Mouse (Mus musculus) cerebellum, postnatal 10 days (tissue): Measurements from ENCODE around the gene Ubxn7.
A peak's percentile ranks its signal among the peaks of the same experiment; 100 is the strongest.
"Not testable (repeated sequence)": the region's sequence is repeated elsewhere in the genome, so short reads cannot be mapped to it uniquely, and the experiment has no call there.

ENCODE experiments used
- DNase-seq, 2 experiments: peaks; one replicate each; pipeline ENCODE4 v3.0.0; 2021; ENCODE audit warnings: mixed read lengths in 2 of 2

Gene Ubxn7

DNA sequence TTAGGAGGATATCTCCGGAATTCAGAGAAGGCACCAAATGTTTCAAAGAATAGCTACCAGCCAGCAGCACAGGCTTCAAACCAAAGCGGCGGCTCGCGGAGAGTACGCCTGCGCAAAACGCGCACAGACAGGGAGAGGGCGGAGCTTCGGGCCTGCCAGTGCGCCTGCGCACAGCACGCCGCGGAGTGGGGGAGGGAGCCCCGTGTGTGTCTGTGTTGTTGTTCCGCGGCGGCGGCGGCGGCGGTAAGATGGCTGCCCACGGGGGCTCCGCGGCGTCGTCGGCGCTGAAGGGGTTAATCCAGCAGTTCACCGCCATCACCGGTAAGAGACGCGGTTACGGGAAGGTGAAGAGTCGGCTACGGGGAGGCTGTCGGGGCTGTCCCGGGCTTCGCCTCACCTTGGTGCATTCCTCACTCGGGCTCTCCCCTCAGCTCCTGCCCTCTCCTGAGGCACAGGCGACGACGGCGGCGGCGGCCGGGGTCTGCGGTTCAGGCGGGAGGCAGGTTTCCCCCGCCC, at the start of gene Ubxn7:
TSS of gene Ubxn7 (plus strand) at position 218 of the 516 bp plus-strand sequence.
- peak; percentile 99 for DNase-seq

DNA sequence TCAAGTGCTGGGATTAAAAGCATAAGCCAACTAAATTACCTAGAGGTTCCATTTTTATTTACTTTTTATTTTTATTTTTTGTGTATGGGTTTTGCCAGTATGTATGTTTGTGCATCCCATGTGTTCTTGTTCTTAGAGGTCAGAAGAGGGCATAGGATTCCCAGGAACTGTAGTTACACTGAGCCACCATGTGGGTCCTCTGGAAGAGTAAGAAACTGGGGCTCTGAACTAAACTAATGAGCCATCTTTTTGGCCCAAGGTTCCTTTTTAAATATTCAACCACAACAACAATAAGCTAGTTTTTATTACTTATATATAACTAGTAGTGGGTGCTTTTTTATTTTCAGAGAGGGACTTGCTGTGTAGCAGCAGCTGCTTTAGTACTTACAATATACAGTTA, 49.4 kb upstream of the Ubxn7 start:
- DNase-seq, result no peak

DNA sequence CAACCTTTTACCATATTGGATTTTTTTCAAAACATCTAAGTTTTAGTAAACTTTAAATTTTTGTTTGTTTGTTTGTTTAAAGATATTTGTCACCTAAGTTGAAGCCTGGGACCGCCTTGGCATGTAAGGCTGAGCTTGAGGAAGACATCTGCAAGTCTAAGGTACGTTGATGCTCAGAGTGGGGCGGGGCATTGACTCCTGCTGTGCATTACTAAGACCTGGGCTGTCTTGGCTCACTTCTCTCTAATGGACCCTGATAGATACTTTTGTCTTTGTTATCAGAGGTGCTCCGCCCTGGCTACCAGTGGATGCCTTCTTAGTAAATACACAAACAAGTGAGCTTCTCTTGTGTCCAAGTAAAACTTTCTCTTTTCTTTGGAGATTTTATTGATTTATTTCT, 40.2 kb upstream of the Ubxn7 start:
- DNase-seq, result no peak

DNA sequence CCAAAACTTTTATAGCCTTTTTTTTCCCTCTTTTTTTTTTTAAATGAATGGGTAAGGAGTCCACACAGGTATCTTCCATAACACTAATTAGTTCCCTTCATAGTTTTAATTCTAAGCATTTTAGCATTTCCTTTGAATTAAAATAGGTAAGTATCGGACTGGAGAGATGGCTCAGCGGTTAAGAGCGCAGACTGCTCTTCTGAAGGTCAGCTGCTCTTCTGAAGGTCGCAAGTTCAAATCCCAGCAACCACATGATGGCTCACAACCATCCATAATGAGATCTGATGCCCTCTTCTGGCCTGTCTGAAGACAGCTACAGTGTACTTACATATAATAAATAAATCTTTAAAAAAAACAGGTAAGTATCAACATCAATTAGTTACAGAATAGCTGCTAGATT, 32.4 kb upstream of the Ubxn7 start:
- not testable (repeated sequence) for DNase-seq

DNA sequence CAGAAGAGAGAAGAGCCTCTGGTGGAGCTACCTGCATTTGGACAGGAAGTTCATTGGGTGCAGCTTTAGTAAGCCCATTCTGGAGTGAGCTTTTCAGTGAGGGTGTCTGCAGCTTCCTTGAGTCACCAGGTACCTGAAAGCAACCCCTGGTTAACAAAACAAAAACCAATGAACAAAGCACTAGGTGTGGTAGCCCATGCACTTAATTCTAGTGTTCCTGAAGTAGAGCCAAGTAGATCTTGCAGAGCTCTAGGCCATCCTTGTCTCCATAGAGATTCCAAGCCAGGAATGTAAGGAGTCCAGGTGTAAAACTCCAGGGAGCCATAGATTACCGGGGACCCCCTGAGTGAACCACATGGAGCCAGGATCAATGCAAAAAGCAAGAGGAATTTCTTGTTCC, 29.0 kb upstream of the Ubxn7 start:
- no peak for DNase-seq

DNA sequence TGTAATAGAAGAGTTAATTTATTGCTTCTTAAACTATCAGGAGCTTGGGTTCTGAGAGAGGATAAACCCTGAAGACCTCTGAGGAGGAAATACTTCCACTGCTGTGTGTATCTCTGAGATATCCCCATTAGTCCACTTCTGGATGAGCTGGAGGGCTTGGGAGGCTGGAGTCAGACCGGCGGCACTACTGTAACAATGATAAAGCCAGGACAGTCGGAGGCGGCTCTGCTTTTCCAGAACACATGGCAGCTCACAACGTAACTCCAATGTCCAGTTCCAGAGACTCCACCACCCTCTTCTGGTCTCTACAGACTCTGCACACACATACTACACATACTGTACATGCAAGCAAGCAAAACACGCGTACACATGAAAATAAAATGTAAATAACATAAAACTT, 28.2 kb upstream of the Ubxn7 start:
- no peak for DNase-seq

DNA sequence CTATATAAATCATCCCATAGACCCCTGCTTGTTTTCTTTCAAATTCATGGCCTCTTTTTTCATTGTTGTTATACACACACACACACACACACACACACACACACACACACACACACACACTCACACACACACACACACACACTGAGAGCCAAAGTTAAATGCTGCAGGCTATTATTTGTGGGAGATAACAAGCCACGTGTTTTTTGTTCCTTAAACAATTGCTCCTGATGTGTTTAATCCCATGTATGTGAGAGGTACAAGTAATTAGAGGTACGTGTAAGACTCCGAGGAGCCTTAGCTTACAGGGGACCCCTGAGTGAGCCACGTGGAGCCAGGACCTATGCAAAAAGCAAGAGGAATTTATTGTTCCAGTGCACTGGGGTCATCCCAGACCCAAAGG, 20.1 kb upstream of the Ubxn7 start:
- no peak for DNase-seq

DNA sequence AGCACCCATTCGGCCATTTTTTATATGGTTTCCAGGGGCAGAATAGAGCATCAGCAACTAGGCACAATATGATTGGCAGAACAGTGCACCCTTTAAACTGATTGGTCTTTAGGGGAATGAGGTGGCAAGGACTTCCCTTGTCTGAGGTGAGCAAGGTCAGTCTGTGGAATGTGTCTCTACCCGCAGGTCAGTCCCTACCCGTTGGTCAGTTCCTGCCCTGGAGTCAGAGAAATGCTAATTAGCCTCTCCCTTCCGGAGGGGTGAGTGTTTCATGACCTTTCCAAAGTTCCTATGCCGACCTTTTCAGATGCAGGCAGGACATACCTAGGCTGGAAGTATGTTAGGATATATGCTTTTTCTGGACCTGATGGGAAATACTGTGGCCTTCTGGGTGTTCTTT, 19.7 kb upstream of the Ubxn7 start:
- DNase-seq, result no peak

DNA sequence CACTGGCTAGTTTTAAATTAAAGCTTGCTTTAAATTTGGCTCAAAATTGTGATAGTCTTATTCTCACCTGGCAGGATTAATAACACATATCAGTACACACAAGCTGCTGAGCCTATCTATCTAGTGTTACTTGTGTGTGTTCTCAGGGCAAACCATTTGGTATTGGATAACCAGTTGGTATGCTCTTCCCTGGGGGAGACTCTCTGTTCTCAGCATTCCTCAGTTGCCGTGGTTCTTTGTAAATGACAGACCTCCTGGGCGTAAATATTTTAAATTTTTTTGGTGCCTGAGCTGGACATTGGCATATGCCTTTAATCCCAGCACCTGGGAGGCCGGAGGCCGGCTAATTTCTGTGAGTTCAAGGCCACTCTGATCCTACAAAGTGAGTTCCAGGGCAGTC, 19.2 kb upstream of the Ubxn7 start:
- DNase-seq, result no peak

DNA sequence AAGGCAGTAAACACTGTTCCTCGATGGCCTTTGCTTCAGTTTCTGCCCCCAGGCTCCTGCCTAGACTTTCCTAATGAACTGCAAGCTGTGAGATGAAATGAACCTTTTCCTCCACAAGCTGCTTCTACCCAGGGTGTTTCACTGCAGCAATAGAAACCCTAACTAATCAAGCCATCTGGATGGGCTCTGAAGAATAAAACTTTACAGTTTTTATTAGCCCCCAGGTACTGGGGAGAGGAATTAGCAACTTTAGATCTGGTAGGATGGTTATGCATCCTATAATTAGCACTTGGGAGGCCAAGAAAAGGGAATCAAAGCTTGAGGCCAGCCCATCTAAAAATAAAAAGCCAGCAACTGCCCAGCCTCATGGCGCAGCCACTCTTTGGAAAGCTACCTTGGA, 15.5 kb upstream of the Ubxn7 start:
- no peak for DNase-seq

DNA sequence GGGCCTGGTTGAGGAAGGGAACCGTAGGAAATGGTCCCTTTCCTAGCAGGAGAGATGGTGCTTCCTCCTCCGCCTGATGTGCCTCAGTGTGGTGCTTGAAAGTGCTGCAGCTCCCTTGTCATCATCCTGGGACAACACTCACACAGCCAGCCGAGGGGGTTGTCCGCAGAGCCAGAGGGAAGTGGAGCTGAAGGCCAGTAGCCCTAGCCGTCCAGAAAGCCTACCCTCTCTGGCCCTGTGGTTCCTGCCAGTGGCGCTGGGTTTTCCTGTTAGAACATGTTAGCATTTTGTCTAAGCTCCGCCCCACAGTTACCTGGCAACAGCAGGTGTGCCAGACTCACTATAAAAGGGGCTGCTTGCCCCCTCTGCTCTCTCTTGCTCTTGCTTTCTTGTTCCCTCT, 8.1 kb upstream of the Ubxn7 start:
- no peak for DNase-seq

DNA sequence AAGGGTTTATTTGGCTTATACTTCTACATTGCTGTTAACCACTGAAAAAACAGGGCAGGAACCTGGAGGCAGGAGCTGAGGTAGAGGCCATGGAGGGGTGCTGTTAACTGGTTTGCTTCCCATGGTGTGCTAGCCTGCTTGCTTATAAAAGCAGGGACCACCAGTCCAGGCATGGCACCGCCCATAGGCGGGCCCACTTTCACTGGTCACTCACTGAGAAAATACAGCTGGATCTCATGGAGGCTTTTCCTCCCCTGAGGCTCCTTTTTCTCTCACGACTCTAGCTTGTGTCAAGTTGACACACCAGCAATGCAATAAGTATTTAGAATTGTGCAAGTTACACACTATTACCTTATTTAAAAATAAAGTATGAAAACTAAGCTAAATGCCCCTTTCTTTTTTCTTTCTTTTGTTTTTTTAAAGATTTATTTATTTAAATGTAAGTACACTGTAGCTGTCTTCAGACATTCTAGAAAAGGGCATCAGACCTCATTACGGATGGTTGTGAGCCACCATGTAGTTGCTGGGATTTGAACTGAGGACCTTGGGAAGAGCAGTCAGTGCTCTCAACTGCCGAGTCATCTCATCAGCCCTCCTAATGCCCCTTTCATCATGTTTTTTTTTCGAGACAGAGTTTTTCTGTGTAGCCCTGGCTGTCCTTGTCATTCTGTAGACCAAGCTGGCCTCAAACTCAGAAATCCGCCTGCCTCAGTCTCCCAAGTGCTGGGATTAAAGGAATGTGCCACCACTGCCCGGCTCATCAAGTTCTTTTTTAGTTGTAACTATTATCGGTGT, 984 bp upstream of the Ubxn7 start:
- DNase-seq, result peak in 1 of 2 experiments; percentile 10

DNA sequence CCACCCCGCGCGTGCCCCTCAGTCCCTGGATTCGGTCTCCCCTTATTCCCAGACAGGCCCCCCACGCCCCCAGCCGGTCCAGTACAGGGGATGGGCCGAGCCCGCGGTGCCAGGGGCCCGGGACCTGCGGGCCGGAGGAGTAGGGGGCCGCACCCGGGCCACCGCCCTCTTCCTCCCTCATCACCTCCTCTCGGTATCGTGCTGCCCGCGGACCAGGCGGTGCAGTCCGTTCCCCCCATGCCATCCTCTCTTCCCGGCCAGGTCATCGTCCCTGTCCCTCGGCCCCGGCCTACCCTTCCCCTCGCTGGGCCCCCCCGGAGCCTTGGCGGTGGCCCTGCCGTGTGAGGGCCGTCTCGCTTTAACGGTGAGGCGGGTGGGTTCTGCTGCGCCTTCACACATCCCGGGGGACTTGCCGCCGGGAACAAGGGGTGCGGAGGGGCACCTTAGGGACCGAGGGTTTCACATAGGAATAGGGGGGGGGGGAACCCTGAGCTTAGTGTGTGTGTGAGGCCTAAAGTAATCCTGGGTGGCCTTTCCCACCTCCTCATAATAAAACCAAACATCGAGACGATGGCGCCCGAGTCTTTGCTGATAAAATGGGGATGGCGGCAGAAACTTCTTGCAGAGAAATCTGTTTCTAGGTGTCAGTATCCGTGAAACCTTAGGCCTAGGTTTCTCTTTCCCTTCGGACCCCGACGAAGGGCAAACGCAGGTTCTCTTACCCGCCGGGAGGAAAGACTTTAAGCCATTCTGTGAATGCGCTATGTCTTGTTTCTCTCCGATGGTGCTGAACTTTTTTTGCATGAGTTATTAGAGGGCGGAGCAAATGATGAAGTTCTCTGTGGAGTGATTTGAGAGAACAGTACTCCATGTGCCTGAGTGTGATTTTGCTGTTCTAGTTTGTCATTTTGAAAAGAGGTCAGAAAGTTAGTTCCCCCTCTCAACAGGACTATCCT, 777 bp downstream of the Ubxn7 start:
- peak; percentile 65 for DNase-seq

DNA sequence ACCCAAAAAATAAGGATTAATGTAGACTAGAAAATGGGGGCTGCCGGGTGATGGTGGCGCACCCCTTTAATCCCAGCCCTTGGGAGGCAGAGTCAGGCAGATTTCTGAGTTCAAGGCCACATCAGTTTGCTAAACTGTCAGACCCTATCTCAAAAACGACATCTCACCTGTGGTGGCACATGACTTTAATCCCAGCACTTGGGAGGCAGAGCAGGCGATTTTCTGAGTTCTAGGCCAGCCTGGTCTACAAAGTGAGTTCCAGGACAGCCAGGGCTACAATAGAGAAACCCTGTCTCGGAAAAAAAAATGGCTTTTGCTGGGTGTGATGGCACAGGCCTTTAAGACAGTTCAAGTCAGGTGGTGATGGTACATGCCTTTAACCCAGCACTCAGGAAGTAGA, 3.1 kb downstream of the Ubxn7 start:
- no peak for DNase-seq

DNA sequence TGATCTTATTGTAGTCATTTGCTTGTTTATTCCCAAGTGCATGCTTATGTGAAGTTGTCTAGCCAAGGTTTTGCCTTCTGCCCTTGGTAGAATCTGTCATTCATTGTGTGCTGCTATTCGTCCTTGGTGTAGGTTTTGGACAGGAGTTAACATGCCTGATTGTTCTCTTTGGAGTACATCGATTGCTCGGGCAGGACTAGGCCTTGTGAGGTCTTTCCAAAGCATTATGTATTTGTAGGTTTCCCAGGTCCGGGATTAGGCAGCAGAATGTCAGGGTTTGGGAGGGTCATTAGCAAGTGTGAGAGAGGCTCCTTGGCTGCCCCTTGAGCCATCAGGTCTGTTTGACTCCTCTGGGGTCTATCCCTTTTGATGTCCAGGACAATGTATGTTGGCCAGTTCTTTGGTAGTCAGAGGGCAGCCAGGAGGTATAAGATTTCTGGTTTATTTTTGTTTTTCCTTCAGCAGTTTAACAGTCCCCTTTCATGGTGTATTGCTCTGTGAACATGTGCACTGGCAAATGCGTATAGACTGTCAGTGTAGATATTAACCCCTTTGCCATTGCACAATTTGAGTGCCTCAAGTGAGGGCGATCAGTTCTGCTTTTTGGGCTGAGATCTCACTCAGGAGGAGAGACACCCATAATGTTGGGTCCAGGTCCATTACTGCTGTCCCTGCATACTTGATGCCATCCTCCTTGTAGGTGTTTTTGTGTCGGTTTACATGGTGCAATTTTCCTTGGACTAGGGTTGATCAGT, 4.1 kb downstream of the Ubxn7 start:
- DNase-seq, result no peak

DNA sequence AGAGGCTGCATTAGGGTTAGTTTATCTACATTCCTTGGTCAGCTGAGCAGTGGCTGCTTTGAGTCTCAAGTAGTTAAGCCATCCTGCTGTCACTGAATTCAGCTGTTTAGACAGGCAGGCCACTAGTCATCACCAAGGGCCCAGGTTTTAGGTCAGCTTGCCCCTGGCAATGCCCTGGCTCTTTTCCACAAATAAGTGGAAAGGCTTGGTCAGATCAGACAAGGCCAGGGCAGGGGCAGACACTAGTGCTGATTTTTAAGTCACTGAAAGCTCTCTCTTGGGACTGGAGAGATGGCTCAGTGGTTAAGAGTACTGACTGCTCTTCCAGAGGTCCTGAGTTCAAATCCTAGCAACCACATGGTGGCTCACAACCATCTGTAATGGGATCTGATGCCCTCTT, 4.9 kb downstream of the Ubxn7 start:
- DNase-seq, result no peak

DNA sequence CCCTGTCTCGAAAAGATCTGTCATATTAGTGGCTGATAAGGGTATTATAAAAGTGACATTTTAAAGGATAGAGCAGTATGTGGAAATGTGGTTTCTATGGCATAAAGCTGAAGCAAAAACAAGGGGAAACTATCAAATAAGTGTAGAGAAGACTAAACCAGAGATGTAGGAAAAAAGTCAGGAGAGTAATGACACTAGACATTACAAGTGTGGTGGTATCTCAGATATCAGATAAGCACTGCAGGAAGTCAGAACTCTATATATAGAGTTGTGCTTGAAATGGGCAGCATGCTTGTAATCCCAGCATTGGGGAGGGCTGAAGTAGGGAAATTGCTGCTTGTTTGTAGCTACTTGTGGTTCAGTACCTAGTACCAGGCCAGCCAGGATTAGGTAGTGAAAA, 8.4 kb downstream of the Ubxn7 start:
- DNase-seq, result no peak

DNA sequence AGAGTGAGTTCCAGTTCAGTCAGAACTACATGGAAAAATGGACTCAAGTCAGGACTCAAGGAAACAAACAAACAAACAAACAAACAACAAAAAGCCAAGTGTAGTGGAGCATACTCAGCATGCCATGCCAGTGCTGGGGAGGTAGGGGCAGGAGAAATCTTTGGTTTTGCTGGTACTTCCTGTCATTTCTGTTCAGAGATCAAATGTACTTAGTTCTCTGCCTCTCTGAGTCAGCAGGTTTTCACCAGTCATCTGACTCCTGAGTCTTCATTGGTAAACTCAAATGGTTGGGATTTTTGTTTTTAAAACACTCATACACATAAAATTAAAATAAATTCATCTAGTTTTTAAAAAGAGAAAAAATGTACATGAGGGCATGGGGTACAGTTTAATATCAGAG, 13.5 kb downstream of the Ubxn7 start:
- DNase-seq, result no peak

DNA sequence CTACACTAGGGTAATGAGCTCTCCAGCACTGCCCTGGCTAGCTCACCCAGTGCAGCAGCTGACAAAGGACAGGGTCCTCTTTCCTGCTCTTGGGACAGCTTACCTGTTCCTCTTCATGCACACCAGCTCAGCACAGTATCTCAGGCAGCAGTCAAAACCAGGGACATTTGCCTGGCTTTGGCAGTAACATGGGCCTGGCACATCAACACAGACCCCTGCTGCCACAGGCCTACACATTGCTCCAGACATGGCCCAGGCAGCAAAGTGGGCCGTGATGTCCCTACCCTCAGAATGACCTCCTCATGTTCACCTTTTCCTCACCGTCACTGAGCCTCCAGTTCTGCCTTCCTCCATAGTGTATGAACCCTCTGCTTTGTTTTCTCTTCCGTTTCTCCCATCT, 18.7 kb downstream of the Ubxn7 start:
- DNase-seq, result peak; percentile 59 to 68

DNA sequence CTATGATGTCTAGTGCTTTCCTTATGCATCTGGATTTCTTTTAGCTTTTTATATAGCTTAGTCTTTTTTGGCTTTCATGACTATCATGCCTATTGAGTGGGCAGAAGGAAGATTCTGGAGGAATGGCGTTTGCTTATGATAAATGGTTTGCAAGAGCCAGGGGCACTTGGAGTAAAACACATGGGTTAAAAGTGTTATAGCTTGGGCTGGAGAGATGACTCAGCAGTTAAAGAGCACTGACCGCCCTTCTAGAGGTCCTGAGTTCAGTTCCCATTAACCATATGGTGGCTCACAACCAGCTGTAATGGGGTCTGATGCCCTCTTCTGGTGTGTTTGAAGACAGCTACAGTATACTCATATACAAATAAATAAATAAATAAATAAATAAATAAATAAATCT, 31.5 kb downstream of the Ubxn7 start:
- DNase-seq, result no peak

DNA sequence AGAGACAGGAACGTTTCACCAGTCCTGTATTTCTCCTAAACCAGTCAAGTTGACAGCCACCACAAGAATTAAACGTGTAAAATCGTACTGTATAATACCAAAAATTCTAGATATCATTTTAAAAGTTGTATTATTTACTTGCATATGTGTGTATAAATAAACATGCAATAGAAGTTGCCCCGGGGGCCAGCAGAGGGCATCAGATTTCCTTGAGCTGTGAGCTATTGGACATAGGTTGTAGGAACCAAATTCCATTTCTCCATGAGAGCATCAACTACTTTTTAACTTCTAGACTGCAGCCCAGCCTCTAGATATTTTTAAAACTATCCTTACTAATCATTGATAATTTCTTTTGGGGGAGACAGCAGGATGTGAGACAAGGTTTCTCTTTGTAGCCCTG, 39.3 kb downstream of the Ubxn7 start:
- peak; percentile 60 to 65 for DNase-seq

DNA sequence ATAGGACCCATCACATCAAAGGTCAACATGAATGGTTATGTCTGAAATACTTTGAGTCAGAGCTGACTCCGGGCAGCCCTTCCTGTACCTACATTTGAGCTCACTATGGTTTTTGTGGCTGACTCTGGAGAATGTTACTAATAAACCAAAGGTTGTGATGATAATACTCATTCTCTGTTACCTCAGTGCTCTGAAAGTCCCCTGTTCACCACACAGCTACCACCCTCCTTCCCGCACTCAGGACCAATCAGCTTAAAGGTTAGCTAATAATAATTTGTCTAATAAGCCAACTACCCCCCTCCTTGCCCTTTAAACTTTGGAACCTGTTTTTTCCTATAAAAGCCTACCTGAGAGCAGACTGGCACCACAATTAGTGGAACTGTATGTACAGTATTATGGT, 47.5 kb downstream of the Ubxn7 start:
- DNase-seq, result no peak

DNA sequence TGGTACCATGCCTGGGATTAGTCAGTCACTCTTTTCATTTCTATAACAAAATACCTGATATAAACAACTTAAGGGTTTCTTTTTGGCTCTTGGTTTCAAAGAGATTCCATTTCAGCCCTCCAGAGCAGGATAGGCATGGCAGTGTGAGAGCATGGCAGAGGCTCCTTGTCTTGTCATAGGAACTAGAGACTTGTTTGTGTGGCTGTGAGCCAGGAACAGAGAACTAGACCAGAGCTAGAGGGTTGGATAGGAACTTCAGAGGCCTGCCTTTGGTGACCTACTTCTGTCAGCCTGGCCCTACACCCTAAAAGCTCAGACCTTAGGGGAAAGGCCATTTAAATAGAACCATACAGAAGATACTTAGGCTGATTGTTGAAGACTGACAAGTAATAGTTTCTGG, 50.8 kb downstream of the Ubxn7 start:
- DNase-seq, result no peak
